Mouse (Mus musculus): Measurements from ENCODE around the gene Gpt2. TPM values are rescaled to one million over a fixed set of nuclear protein-coding genes. Genes with fewer than 3 reads are reported as not detected.

Gpt2 gene
- polyA plus RNA-seq, 1 experiment from 2014 or later: 25.9 TPM

DNA sequence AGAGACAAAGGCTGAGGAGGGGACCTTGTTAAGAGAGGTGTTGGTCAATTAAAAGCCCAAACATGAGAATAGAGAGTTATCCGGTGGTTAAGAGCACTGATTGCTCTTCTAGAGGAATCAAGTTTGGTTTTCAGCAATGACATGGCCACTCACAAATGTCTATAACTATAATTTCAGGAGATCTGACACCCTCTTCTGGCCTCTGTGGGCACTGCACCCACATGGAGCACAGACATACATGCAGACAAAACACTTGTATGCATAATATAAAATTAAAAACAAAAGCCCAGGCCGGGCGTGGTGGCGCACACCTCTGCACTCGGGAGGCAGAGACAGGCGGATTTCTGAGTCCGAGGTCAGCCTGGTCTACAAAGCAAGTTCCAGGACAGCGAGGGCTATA lies 2.8 kb upstream of the Gpt2 start:
- WGBS: 94% methylated on average over 8 of the region's 8 CpGs
- H3K9ac ChIP-seq: no peak overlapping the region
- no peaks in the 10 kb centered on the region for H3K4me1 ChIP-seq
- H3K27me3 ChIP-seq (replicated peaks): no peaks in the 10 kb centered on the region
- H3K36me3 ChIP-seq: no peaks in the 10 kb centered on the region
- no peak overlapping the region for H3K27ac ChIP-seq
- H3K4me3 ChIP-seq (replicated peaks): no peak overlapping the region
- H3K9me3 ChIP-seq: no peaks in the 10 kb centered on the region
- no peak overlapping the region for H3K4me2 ChIP-seq
- ATAC-seq (ENCODE audit: insufficient read depth, low FRiP score, low read depth): no peak

DNA sequence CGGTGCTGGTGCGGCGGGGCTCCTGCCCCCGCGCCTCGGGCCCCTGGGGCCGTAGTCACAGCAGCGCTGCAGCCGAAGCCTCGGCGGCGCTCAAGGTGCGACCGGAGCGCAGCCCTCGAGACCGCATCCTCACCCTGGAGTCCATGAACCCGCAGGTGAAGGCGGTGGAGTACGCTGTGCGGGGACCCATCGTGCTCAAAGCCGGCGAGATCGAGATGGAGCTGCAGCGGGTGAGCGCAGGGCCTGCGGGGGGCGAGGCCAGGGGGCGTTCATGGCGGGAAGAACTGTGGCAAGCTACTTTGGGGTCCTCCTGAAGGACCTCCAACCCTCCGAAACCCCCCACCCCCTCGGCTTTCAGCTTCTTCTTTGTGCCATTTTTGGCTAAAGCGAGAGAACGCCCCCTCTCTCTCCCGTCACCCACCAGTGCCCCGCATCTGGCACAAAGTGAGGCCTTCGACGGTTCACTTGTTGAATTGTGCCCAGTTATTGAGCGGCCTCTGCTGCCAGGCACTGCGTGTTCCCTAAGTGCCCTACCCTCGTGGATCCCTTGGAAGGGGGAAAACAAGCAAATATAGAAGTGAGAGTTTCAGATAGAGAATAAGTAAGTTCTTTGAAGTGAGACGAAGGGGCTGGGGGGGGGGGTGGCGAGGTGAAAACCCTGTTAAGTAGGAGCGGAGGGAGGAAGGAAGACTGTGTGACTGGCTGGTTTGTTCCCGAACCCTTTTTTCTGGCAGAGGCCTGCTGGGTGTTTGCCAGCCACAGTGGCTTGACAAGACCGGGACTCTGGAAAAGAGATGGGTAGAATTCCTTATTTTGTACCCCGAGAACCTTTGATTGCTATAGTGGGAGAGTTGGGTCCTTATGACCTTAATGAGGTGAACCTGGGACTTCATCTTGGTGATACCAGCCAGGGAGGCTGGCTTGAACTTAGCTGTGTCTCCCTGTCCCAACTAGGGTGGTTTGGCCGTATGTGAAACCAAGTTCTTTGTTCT lies 860 bp downstream of the Gpt2 start:
- H3K27me3 ChIP-seq (replicated peaks): no peaks in the 10 kb centered on the region
- no peak overlapping the region for H3K27ac ChIP-seq
- ATAC-seq (ENCODE audit: insufficient read depth, low FRiP score, low read depth): peak; percentile 7; the same call in 1 of the 2 replicates
- H3K36me3 ChIP-seq: no peaks in the 10 kb centered on the region
- peak overlapping the region; percentile 99 for H3K4me2 ChIP-seq
- H3K4me1 ChIP-seq: 0 out of 2 replicates have a peak, but pooled peaks cover 3% of the 10 kb centered on the region
- H3K4me3 ChIP-seq (replicated peaks): peak overlapping the region; percentile 91
- no peaks in the 10 kb centered on the region for H3K9me3 ChIP-seq
- 7% methylated on average over 49 of the region's 49 CpGs for WGBS
- peak overlapping the region; percentile 68 for H3K9ac ChIP-seq

DNA sequence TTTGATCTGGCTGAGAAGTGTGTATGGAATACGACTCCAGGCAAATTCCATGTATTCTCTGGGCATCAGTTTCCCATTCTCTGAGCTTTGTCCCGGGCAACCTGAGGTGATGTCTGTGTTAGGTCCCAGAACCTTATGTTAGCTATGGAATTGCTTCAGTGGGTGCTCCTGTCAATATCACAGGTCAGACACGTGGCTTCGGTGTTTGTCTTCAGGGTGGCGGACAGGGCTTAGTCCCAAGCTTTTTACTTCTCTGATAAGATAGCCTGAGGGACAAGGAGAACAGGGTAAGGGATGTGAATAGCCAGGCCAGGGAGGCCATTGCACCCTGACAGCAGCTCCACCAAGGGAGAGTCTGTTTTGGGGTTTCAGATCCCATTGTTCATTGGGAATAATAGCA lies 3.7 kb downstream of the Gpt2 start:
- H3K4me3 ChIP-seq (replicated peaks): no peak overlapping the region
- H3K36me3 ChIP-seq: no peaks in the 10 kb centered on the region
- H3K27ac ChIP-seq: no peak overlapping the region
- H3K27me3 ChIP-seq (replicated peaks): no peaks in the 10 kb centered on the region
- 0 out of 2 replicates have a peak, but pooled peaks cover 9% of the 10 kb centered on the region for H3K4me1 ChIP-seq
- no peak overlapping the region for H3K4me2 ChIP-seq
- 63% methylated on average over 5 of the region's 5 CpGs for WGBS
- H3K9ac ChIP-seq: no peak overlapping the region
- H3K9me3 ChIP-seq: no peaks in the 10 kb centered on the region
- ATAC-seq (ENCODE audit: insufficient read depth, low FRiP score, low read depth): 0 out of 2 replicates have a peak, but pooled peaks have one; percentile 10

DNA sequence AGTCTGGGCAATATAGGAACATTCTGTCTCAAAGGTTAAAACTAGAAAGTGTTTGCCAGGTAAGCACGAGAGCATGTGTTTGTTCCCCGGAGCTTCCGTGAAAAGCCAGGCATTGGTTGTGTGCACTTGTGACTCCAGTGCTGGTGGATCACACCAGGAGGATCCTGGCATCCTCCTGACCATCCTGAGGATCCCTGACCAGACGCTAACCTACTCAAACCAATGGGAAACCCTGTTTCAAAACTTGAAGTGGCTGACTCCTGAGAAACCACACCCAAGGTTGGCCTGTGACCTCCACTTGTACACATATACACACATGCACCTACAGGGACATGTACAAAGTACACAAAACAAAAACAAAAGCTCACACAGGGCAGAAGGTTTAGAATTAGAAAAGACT lies 4.4 kb downstream of the Gpt2 start:
- Histone ChIP-seq H3K27me3 (replicated peaks) (no peaks in the 10 kb centered on the region), H3K4me3 (replicated peaks) (no peak overlapping the region), H3K9ac (no peak overlapping the region), H3K9me3 (no peaks in the 10 kb centered on the region), H3K4me1 (0 out of 2 replicates have a peak, but pooled peaks cover 9% of the 10 kb centered on the region), H3K4me2 (no peak overlapping the region), H3K36me3 (no peaks in the 10 kb centered on the region), H3K27ac (peak overlapping the region; percentile 41; the same call in 1 of the 2 replicates)
- no peak for ATAC-seq (ENCODE audit: insufficient read depth, low FRiP score, low read depth)
- 81% methylated on average over 4 of the region's 4 CpGs for WGBS

DNA sequence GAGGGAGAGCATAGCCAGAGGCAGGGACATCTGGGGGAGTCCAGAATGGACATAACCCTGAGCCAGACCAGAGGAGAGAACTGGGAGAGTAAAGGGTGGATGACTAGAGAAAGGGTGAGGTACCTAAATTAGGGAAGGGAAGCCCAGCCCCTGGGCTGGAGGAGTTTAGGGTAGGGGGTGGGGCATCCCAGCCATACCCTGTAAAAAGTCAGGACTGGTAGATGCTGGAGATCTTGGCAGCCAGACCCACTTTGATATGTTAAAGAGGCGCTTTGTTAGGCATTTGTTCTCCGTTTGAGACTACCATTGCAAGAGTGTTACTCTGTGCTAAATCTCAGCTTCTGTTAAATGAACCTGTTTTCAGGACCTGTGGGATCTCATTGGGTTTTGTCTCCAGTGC lies 6.2 kb downstream of the Gpt2 start:
- ATAC-seq (ENCODE audit: insufficient read depth, low FRiP score, low read depth): no peak
- H3K9me3 ChIP-seq: no peaks in the 10 kb centered on the region

DNA sequence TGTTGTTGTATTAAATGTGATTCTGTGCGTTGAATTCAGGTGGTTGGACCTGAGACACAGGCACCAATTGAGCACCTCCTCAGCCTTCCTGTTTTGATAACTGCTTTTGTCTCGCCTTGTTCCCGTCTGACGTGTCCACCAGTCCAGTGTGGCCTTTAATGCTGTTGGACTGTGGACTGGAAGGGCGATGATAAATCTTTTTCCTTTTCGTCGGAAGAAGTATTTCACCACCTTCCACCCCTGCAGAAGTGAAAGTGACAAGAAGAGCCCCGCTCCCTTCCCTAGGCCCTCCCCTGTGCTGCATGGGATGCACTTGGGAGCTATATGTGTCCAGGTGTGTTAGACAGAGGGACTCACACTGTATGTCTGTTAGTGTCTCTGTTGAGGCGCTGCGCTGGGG lies 8.1 kb downstream of the Gpt2 start:
- H3K9me3 ChIP-seq: no peaks in the 10 kb centered on the region
- H3K9ac ChIP-seq: no peak overlapping the region
- 84% methylated on average over 10 of the region's 10 CpGs for WGBS
- no peaks in the 10 kb centered on the region for H3K27me3 ChIP-seq (replicated peaks)
- H3K4me3 ChIP-seq (replicated peaks): no peak overlapping the region
- no peak overlapping the region for H3K27ac ChIP-seq
- no peak overlapping the region for H3K4me2 ChIP-seq
- no peak for ATAC-seq (ENCODE audit: insufficient read depth, low FRiP score, low read depth)
- peaks cover 3% of the 10 kb centered on the region; the same call in 1 of the 2 replicates for H3K36me3 ChIP-seq
- 0 out of 2 replicates have a peak, but pooled peaks cover 6% of the 10 kb centered on the region for H3K4me1 ChIP-seq

More for the DNA sequence above, 6.2 kb downstream of the Gpt2 start:
- Histone ChIP-seq H3K27me3 (replicated peaks) (no peaks in the 10 kb centered on the region), H3K4me1 (0 out of 2 replicates have a peak, but pooled peaks cover 9% of the 10 kb centered on the region), H3K9ac (no peak overlapping the region), H3K36me3 (no peaks in the 10 kb centered on the region), H3K4me3 (replicated peaks) (no peak overlapping the region), H3K4me2 (no peak overlapping the region), H3K27ac (peak overlapping the region; percentile 59; the same call in 1 of the 2 replicates)
- WGBS: 43% methylated on average over 2 of the region's 2 CpGs

DNA sequence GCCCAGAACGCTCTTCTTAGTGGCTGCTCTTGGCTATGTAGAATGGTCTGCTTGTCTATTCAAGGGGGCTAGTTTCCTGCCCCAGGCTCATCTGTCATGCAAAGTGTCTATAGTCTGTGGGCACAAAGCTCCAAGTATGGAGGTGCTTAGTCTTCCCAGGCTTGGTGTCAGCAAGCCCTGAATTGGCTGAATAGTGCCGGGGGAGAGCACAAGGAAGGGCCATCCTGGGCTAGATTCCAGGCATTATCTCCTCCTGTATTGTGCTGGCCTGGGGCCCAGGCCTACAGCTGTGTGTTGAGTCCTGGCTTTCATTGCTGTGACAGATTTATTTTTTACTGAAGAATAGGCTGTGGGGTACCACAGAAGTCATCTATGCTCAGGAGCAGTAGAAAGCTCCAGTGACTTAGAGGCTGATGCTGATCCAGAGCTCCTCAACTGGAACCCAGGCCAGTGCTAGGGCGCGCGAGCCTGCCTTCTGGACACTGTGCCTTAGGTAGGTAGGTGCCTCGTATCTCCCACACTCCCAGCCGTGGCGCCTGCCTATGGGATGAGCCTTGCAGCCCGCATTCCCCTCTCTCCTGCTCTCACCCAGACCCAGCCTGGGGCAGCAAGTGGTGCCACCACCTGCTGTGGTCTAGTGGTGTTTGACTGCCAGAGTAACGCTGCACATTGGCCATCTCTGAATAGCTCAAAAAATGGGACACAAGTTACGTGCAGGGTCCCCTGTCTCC lies 8.7 kb downstream of the Gpt2 start:
- no peak overlapping the region for H3K27ac ChIP-seq
- no peak for ATAC-seq (ENCODE audit: insufficient read depth, low FRiP score, low read depth)
- 77% methylated on average over 11 of the region's 11 CpGs for WGBS

DNA sequence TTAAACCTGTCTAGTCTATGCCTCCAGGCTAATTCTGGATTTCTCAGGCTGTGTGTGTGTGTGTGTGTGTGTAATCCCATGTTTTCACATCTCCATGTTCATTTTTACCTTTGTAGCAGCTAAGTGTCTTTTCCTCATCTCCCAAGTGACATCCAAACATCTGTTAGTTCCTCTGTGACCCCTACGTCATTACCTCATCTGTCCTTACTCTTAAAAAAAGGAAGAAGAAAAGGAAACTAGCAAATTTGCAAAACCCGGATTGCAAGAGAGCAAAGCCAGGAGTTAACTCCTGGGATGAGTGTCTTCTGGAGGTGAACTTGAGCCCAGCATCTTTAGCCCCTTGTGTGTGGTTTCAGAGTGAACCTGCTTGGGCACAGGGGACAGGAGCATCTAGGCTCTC lies 10.0 kb downstream of the Gpt2 start:
- ATAC-seq (ENCODE audit: insufficient read depth, low FRiP score, low read depth): no peak
- H3K4me2 ChIP-seq: no peak overlapping the region
- 74% methylated on average over 2 of the region's 2 CpGs for WGBS

More for the DNA sequence above, 8.7 kb downstream of the Gpt2 start:
- Histone ChIP-seq H3K27me3 (replicated peaks) (no peaks in the 10 kb centered on the region), H3K36me3 (peaks cover 6% of the 10 kb centered on the region; the same call in 1 of the 2 replicates), H3K9ac (no peak overlapping the region), H3K9me3 (no peaks in the 10 kb centered on the region), H3K4me3 (replicated peaks) (no peak overlapping the region), H3K4me1 (0 out of 2 replicates have a peak, but pooled peaks cover 6% of the 10 kb centered on the region), H3K4me2 (no peak overlapping the region)

DNA sequence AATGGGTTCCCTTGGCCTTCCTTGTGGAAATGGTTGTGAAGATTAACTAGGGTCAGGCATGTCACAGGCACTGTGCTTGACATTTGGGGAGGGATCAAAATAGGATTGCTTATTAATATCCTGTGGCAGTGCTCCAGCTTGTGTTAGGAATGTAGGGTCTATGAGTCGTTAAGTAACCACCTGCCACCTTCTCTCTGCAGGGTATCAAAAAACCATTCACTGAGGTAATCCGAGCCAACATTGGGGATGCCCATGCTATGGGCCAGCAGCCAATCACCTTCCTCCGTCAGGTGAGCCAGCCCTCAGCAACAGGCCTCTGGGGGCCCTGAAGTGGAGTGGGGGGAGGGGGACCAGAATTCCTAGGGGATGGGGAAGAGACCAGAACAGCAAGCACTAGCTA lies 10.7 kb downstream of the Gpt2 start:
- ATAC-seq (ENCODE audit: insufficient read depth, low FRiP score, low read depth): no peak
- Histone ChIP-seq H3K36me3 (peaks cover 6% of the 10 kb centered on the region; the same call in 1 of the 2 replicates), H3K9me3 (no peaks in the 10 kb centered on the region), H3K27ac (no peak overlapping the region), H3K27me3 (replicated peaks) (no peaks in the 10 kb centered on the region), H3K4me3 (replicated peaks) (no peak overlapping the region), H3K4me1 (0 out of 2 replicates have a peak, but pooled peaks cover 6% of the 10 kb centered on the region), H3K4me2 (no peak overlapping the region), H3K9ac (no peak overlapping the region)
- 62% methylated on average over 3 of the region's 3 CpGs for WGBS

More for the DNA sequence above, 10.0 kb downstream of the Gpt2 start:
- no peak overlapping the region for H3K9ac ChIP-seq
- H3K4me3 ChIP-seq (replicated peaks): no peak overlapping the region
- no peaks in the 10 kb centered on the region for H3K27me3 ChIP-seq (replicated peaks)
- H3K27ac ChIP-seq: no peak overlapping the region
- peaks cover 6% of the 10 kb centered on the region; the same call in 1 of the 2 replicates for H3K36me3 ChIP-seq
- H3K9me3 ChIP-seq: no peaks in the 10 kb centered on the region
- H3K4me1 ChIP-seq: 0 out of 2 replicates have a peak, but pooled peaks cover 6% of the 10 kb centered on the region

DNA sequence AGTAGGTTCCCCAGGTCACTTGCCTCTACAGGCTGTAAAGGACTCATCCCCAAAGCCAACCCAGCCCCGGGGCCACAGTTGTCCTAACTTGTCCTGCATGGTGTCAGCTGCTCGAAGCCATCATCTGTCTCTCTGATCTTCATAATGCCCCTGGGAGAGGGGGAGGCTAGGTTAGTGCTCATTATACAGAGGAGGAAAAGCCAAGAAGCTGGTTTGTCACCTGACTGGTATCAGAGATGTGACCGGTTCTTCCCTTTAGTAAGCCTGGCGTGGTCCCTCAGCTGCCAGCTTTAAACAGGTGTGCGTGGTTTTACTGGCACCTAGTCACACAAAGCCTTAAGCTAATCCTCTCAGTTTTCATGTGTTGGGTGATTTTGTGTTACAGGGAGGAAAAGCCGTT lies 12.3 kb downstream of the Gpt2 start:
- Histone ChIP-seq H3K36me3 (peaks cover 6% of the 10 kb centered on the region; the same call in 1 of the 2 replicates), H3K9ac (no peak overlapping the region), H3K4me1 (no peaks in the 10 kb centered on the region), H3K4me2 (no peak overlapping the region), H3K27me3 (replicated peaks) (no peaks in the 10 kb centered on the region), H3K4me3 (replicated peaks) (no peak overlapping the region), H3K9me3 (no peaks in the 10 kb centered on the region), H3K27ac (no peak overlapping the region)
- no peak for ATAC-seq (ENCODE audit: insufficient read depth, low FRiP score, low read depth)
- WGBS: 85% methylated on average over 6 of the region's 6 CpGs

DNA sequence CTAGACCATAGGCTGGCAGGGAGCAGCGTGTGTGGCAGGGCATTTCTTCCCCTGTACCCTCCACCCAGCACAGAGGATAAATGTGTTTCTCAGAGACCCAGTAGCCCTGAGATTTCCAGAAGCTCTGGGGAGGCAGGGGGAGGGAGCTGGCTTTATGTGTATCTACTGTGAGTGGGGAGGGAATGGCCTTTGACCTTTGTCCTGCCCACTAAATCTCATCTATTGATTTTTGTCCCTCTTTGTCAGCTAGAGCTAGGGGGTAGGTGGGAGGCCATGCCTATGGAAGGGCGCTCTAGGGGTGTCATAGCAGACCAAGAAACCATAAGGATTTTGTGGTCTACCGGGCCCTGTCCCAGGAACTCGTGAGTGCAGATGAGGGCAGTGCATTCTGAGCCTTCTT lies 14.2 kb downstream of the Gpt2 start:
- Histone ChIP-seq H3K9ac (no peak overlapping the region), H3K27me3 (replicated peaks) (no peaks in the 10 kb centered on the region), H3K27ac (no peak overlapping the region), H3K4me3 (replicated peaks) (no peak overlapping the region), H3K4me2 (no peak overlapping the region), H3K36me3 (peaks cover 6% of the 10 kb centered on the region; the same call in 1 of the 2 replicates), H3K9me3 (no peaks in the 10 kb centered on the region), H3K4me1 (no peaks in the 10 kb centered on the region)
- no peak for ATAC-seq (ENCODE audit: insufficient read depth, low FRiP score, low read depth)
- 82% methylated on average over 4 of the region's 4 CpGs for WGBS
